Mouse (Mus musculus) ES-Bruce4 (cell line): ENCODE results near the gene 1810049J17Rik.

ENCODE experiments used
- CTCF ChIP-seq: IDR thresholded peaks from one replicate; pipeline ENCODE4 v1.8.1; 2011; ENCODE audit warnings: low read depth, low read length
- EP300 ChIP-seq: IDR thresholded peaks from 2 replicates; pipeline ENCODE4 v1.6.1; 2011; ENCODE audit warnings: low read depth, low read length; ENCODE audit not compliant: insufficient read depth
- POLR2A ChIP-seq: IDR thresholded peaks from one replicate; pipeline ENCODE4 v1.8.1; 2011; ENCODE audit warnings: low read length; ENCODE audit not compliant: insufficient read depth

DNA sequence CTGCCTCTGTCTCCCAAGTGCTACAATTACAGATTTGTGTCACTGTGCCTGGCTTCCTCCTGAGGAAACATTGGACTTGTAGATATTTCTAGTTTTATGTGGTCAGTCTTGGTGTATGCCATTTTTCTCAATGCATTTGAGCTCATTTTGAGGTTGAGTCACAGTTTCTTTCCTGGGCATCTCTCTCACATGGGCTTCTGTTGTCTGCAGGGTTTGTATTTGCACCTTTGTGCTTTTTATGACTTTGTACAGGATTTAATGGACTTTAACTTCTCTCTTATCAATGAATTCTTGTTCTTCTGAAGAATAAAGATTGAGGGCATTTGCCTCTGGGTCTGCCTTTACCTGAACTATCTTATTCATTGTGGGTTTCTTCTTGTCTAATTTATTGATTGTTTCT is 35.8 kb upstream of the 1810049J17Rik start:
- TF ChIP-seq POLR2A, result no peak
- no peak for TF ChIP-seq EP300
- TF ChIP-seq CTCF, result no peak
